In the genomic region with DNA sequence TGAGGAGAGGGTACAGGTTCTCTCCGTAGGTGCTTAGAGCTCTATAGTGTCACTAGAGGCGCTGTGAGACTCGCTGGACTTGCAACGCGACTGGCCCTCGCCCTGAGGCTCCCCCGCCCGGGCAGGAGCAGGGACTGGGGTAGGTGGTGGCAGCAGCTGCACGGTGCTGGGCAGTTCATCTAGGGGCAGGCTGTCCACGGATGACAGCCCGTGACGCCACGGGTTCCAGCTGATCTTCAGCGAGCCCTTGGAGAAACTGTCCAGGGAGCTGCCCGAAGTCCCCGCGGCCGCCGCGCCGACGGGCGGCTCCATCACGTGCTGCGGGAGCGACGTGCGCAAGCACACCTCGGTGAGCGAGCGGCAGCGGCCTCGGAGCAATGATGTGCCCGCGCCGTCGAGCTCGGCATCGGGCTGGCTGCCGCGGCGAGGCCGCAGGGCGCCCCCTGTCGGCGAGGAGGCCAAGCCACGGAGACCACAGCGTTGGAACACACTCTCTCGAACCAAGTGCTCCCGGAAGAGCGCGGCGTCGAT, we compare ENCODE assay signal across 8 mouse cellular contexts. TPM values are rescaled to one million over a fixed set of nuclear protein-coding genes. Genes with fewer than 3 reads are reported as not detected.
DNase-seq lines count a peak whose midpoint lies in the region; ATAC-seq lines count a peak whose summit lies in the region.

No protein-coding gene starts in this region.

- WGBS in heart, embryonic 13.5 days, result 1% methylated on average over 54 of the region's 54 CpGs
- 3% methylated on average over 50 of the region's 54 CpGs for WGBS in kidney, embryonic 16.5 days
- WGBS in liver, embryonic 11.5 days, result 1% methylated on average over 54 of the region's 54 CpGs

- peak overlapping the region; percentile 78 for H3K9ac ChIP-seq in heart, embryonic 13.5 days
- H3K9ac ChIP-seq in kidney, embryonic 16.5 days (replicated peaks; ENCODE audit: low read length), result peak overlapping the region; percentile 53
- H3K9ac ChIP-seq in liver, embryonic 11.5 days (ENCODE audit: low read depth, low read length), result peak overlapping the region; percentile 54

- peak; percentile 74 for ATAC-seq in erythroid progenitor cell, adult 5-6 weeks (replicated peaks; ENCODE audit: low FRiP score, poor library complexity, severe bottlenecking)
- peak; percentile 72 for ATAC-seq in heart, embryonic 13.5 days (ENCODE audit: extremely low read depth, insufficient number of reproducible peaks, low FRiP score, low TSS enrichment)
- ATAC-seq in kidney, embryonic 16.5 days (ENCODE audit: low FRiP score, low TSS enrichment), result peak; percentile 85
- ATAC-seq in liver, embryonic 11.5 days (replicated peaks; ENCODE audit: low FRiP score), result peak; percentile 80
- ATAC-seq in monocyte, adult 5-6 weeks (replicated peaks; ENCODE audit: insufficient number of reproducible peaks, low FRiP score, low TSS enrichment, poor library complexity, severe bottlenecking), result peak; percentile 75

- no peaks in the 10 kb centered on the region for H3K9me3 ChIP-seq in heart, embryonic 13.5 days
- H3K9me3 ChIP-seq in kidney, embryonic 16.5 days (ENCODE audit: low read length), result no peaks in the 10 kb centered on the region
- no peaks in the 10 kb centered on the region for H3K9me3 ChIP-seq in liver, embryonic 11.5 days (ENCODE audit: control insufficient read depth, low read length)

- H3K27ac ChIP-seq in heart, embryonic 13.5 days (replicated peaks), result peak overlapping the region; percentile 64
- H3K27ac ChIP-seq in kidney, embryonic 16.5 days (ENCODE audit: low read length), result no peak overlapping the region
- H3K27ac ChIP-seq in liver, embryonic 11.5 days (ENCODE audit: low read depth, low read length), result no peak overlapping the region

- peaks cover 18% of the 10 kb centered on the region for H3K4me1 ChIP-seq in heart, embryonic 13.5 days
- peaks cover 5% of the 10 kb centered on the region; the same call in 1 of the 2 replicates for H3K4me1 ChIP-seq in kidney, embryonic 16.5 days (ENCODE audit: insufficient read depth, low read length)
- H3K4me1 ChIP-seq in liver, embryonic 11.5 days (replicated peaks; ENCODE audit: control insufficient read depth, insufficient read depth, low read length), result peaks cover 9% of the 10 kb centered on the region; the same call in 1 of the 2 replicates

- peak overlapping the region; percentile 79 for H3K4me2 ChIP-seq in heart, embryonic 13.5 days
- peak overlapping the region; percentile 58 for H3K4me2 ChIP-seq in kidney, embryonic 16.5 days (replicated peaks; ENCODE audit: low read depth, low read length)
- peak overlapping the region; percentile 71 for H3K4me2 ChIP-seq in liver, embryonic 11.5 days

- peaks cover 46% of the 10 kb centered on the region for H3K27me3 ChIP-seq in heart, embryonic 13.5 days (replicated peaks)
- H3K27me3 ChIP-seq in kidney, embryonic 16.5 days (ENCODE audit: insufficient read depth, low read length), result peaks cover 13% of the 10 kb centered on the region; the same call in 1 of the 2 replicates
- H3K27me3 ChIP-seq in liver, embryonic 11.5 days (replicated peaks; ENCODE audit: control insufficient read depth, insufficient read depth, low read length), result peaks cover 38% of the 10 kb centered on the region

- peak; percentile 82 to 83 for DNase-seq in urinary bladder, adult 18-20 months (ENCODE audit: low spot score in 2 of 2)
- no peak for DNase-seq in urinary bladder, postnatal 10 days (ENCODE audit: low spot score)
- peak; percentile 77 for DNase-seq in liver, embryonic 11.5 days (ENCODE audit: low spot score)
- DNase-seq in spleen, postnatal 14 days (ENCODE audit: low spot score in 2 of 2), result peak; percentile 65 to 81

- peaks cover 38% of the 10 kb centered on the region for H3K36me3 ChIP-seq in heart, embryonic 13.5 days
- H3K36me3 ChIP-seq in kidney, embryonic 16.5 days (ENCODE audit: insufficient read depth, low read length), result peaks cover 21% of the 10 kb centered on the region; the same call in 1 of the 2 replicates
- H3K36me3 ChIP-seq in liver, embryonic 11.5 days (ENCODE audit: control insufficient read depth, insufficient read depth, low read length), result peaks cover 4% of the 10 kb centered on the region

- H3K4me3 ChIP-seq in heart, embryonic 13.5 days, result peak overlapping the region; percentile 56
- peak overlapping the region; percentile 42 for H3K4me3 ChIP-seq in kidney, embryonic 16.5 days (ENCODE audit: low read length)
- peak overlapping the region; percentile 51 for H3K4me3 ChIP-seq in liver, embryonic 11.5 days (ENCODE audit: low read depth, low read length)

RNA-seq across cellular contexts. Expression of gene Prrt3, which starts 7.4 kb away (rescaled TPM):
- total RNA-seq in erythroid progenitor cell, adult 5-6 weeks (2015; ENCODE audit: low replicate concordance), result not detected in 2 replicates
- not detected in 2 replicates for total RNA-seq in erythroid progenitor cell, adult 5-6 weeks (2017; ENCODE audit: low replicate concordance)
- polyA plus RNA-seq in heart, embryonic 13.5 days (2015; fragmentation: Nextera tagmentation; extraction: Ambion mirVana), result 0.20 and 0.36 TPM in 2 replicates
- 0.97 and 0.99 TPM in 2 replicates for polyA plus RNA-seq in kidney, embryonic 16.5 days (2015; fragmentation: Nextera tagmentation; extraction: Ambion mirVana)
- polyA plus RNA-seq in liver, embryonic 11.5 days (2014; fragmentation: Nextera tagmentation; extraction: Ambion mirVana), result 0.16 TPM in 2 replicates
- total RNA-seq in monocyte, adult 5-6 weeks (2017), result not detected in 3 replicates

RNA-seq across cellular contexts. Expression of gene Creld1, which starts 11.2 kb away (rescaled TPM):
- not detected in 2 replicates for total RNA-seq in erythroid progenitor cell, adult 5-6 weeks (2015; ENCODE audit: low replicate concordance)
- total RNA-seq in erythroid progenitor cell, adult 5-6 weeks (2017; ENCODE audit: low replicate concordance), result not detected in 2 replicates
- 37.6 and 46.9 TPM in 2 replicates for polyA plus RNA-seq in heart, embryonic 13.5 days (2015; fragmentation: Nextera tagmentation; extraction: Ambion mirVana)
- 43.4 and 45.8 TPM in 2 replicates for polyA plus RNA-seq in kidney, embryonic 16.5 days (2015; fragmentation: Nextera tagmentation; extraction: Ambion mirVana)
- 17.5 and 18.5 TPM in 2 replicates for polyA plus RNA-seq in liver, embryonic 11.5 days (2014; fragmentation: Nextera tagmentation; extraction: Ambion mirVana)
- total RNA-seq in monocyte, adult 5-6 weeks (2017), result 0.85 to 6.1 TPM (median 3.4 TPM) in 3 replicates

RNA-seq across cellular contexts. Expression of gene Il17rc, which starts 23.1 kb away (rescaled TPM):
- not detected in 2 replicates for total RNA-seq in erythroid progenitor cell, adult 5-6 weeks (2015; ENCODE audit: low replicate concordance)
- total RNA-seq in erythroid progenitor cell, adult 5-6 weeks (2017; ENCODE audit: low replicate concordance), result not detected in 2 replicates
- polyA plus RNA-seq in heart, embryonic 13.5 days (2015; fragmentation: Nextera tagmentation; extraction: Ambion mirVana), result 4.4 and 6.7 TPM in 2 replicates
- polyA plus RNA-seq in kidney, embryonic 16.5 days (2015; fragmentation: Nextera tagmentation; extraction: Ambion mirVana), result 18.2 and 31.0 TPM in 2 replicates
- 4.6 and 5.3 TPM in 2 replicates for polyA plus RNA-seq in liver, embryonic 11.5 days (2014; fragmentation: Nextera tagmentation; extraction: Ambion mirVana)
- not detected in 3 replicates for total RNA-seq in monocyte, adult 5-6 weeks (2017)

RNA-seq across cellular contexts. Expression of gene Il17re, which starts 36.0 kb away (rescaled TPM):
- not detected in 2 replicates for total RNA-seq in erythroid progenitor cell, adult 5-6 weeks (2015; ENCODE audit: low replicate concordance)
- total RNA-seq in erythroid progenitor cell, adult 5-6 weeks (2017; ENCODE audit: low replicate concordance), result not detected in 2 replicates
- 1.1 and 1.2 TPM in 2 replicates for polyA plus RNA-seq in heart, embryonic 13.5 days (2015; fragmentation: Nextera tagmentation; extraction: Ambion mirVana)
- 10.0 and 10.1 TPM in 2 replicates for polyA plus RNA-seq in kidney, embryonic 16.5 days (2015; fragmentation: Nextera tagmentation; extraction: Ambion mirVana)
- polyA plus RNA-seq in liver, embryonic 11.5 days (2014; fragmentation: Nextera tagmentation; extraction: Ambion mirVana), result 0.74 and 1.5 TPM in 2 replicates
- not detected in 3 replicates for total RNA-seq in monocyte, adult 5-6 weeks (2017)

RNA-seq across cellular contexts. Expression of gene Emc3, which starts 37.1 kb away (rescaled TPM):
- total RNA-seq in erythroid progenitor cell, adult 5-6 weeks (2015; ENCODE audit: low replicate concordance), result 23.5 and 67.8 TPM in 2 replicates
- 15.2 and 28.4 TPM in 2 replicates for total RNA-seq in erythroid progenitor cell, adult 5-6 weeks (2017; ENCODE audit: low replicate concordance)
- polyA plus RNA-seq in heart, embryonic 13.5 days (2015; fragmentation: Nextera tagmentation; extraction: Ambion mirVana), result 76.5 and 86.7 TPM in 2 replicates
- 120 and 122 TPM in 2 replicates for polyA plus RNA-seq in kidney, embryonic 16.5 days (2015; fragmentation: Nextera tagmentation; extraction: Ambion mirVana)
- 70.8 and 75.8 TPM in 2 replicates for polyA plus RNA-seq in liver, embryonic 11.5 days (2014; fragmentation: Nextera tagmentation; extraction: Ambion mirVana)
- total RNA-seq in monocyte, adult 5-6 weeks (2017), result 37.2 to 57.0 TPM (median 50.1 TPM) in 3 replicates
